Mouse (Mus musculus) midbrain, postnatal 0 days (tissue): ENCODE results near the gene Il12a. TPM values are rescaled to one million over a fixed set of nuclear protein-coding genes. Genes with fewer than 3 reads are reported as not detected.

Experiments
- ATAC-seq: fragments of 200-750 bp; cut with Nextera tagmentation; 2 replicates; pipeline ENCODE4 v1.8.0; 2017; ENCODE audit warnings: moderate number of reproducible peaks, mild to moderate bottlenecking, moderate TSS enrichment, moderate library complexity; ENCODE audit not compliant: low FRiP score
- DNase-seq: peaks from one replicate; pipeline ENCODE4 v3.0.0-alpha.2; 2015; ENCODE audit warnings: low spot score
- H3K27ac ChIP-seq: fragments of 300-500 bp; sonication (generic); 2 replicates; pipeline ENCODE4 v1.5.1; 2014; ENCODE audit warnings: low read depth, mild to moderate bottlenecking, low read length, mixed read lengths
- H3K27me3 ChIP-seq: fragments of 300-500 bp; sonication (generic); 2 replicates; pipeline ENCODE4 v1.6.1; 2014; ENCODE audit warnings: low read length, control low read depth, mixed read lengths; ENCODE audit not compliant: insufficient read depth
- H3K36me3 ChIP-seq: fragments of 300-500 bp; sonication (generic); 2 replicates; pipeline ENCODE4 v1.6.1; 2014; ENCODE audit warnings: low read length, control low read depth, mixed read lengths; ENCODE audit not compliant: insufficient read depth
- H3K4me1 ChIP-seq: fragments of 300-500 bp; sonication (generic); 2 replicates; pipeline ENCODE4 v1.6.1; 2014; ENCODE audit warnings: mild to moderate bottlenecking, control low read depth, antibody characterized with exemption, low read length, mixed read lengths; ENCODE audit not compliant: insufficient read depth
- H3K4me2 ChIP-seq: fragments of 300-500 bp; sonication (generic); 2 replicates; pipeline ENCODE4 v1.6.1; 2014; ENCODE audit warnings: low read depth, mild to moderate bottlenecking, low read length, mixed read lengths; ENCODE audit not compliant: poor library complexity, severe bottlenecking
- H3K4me3 ChIP-seq: fragments of 300-500 bp; sonication (generic); 2 replicates; pipeline ENCODE4 v1.5.1; 2014; ENCODE audit warnings: low read depth, mild to moderate bottlenecking, low read length, moderate library complexity
- H3K9ac ChIP-seq: fragments of 300-500 bp; sonication (generic); replicated peaks from 2 replicates; pipeline ENCODE4 v1.6.1; 2014; ENCODE audit warnings: mild to moderate bottlenecking, low read length, moderate library complexity, mixed read lengths; ENCODE audit not compliant: poor library complexity, severe bottlenecking
- H3K9me3 ChIP-seq: fragments of 300-500 bp; sonication (generic); 2 replicates; pipeline ENCODE4 v1.6.1; 2016; ENCODE audit warnings: low read length, control low read depth
- CTCF ChIP-seq: IDR thresholded peaks from 2 replicates; pipeline ENCODE4 v1.5.1; 2016; ENCODE audit warnings: antibody characterized with exemption, mild to moderate bottlenecking
- WGBS: fragments of 180-500 bp; shearing (Covaris S2); extraction: QIAGEN DNeasy Blood & Tissue Kit; methylation state at CpG from one replicate; pipeline ENCODE4 v1.1.7; 2014; 5-methylcytosine and 5-hydroxymethylcytosine counted together
- polyA plus RNA-seq: library from polyadenylated mRNA; unstranded; fragments of >200 nt; fragmentation: Nextera tagmentation; extraction: Ambion mirVana; gene quantifications from 2 replicates; pipeline ENCODE4 v1.2.1, GENCODE M21; 2015
- total RNA-seq: library from RNA; depleted of rRNA; stranded (reverse); fragments of >200 nt; gene quantifications from 2 replicates; pipeline ENCODE4 v1.2.3, GENCODE M21; 2014

Gene Il12a
- total and polyA plus RNA-seq, 2 experiments from 2014 or later, result not detected

GRCm38 (mm10) chr3:68696495-68697200, 6.2 kb downstream of the Il12a start:
- Histone ChIP-seq H3K9me3 (no peaks in the 10 kb centered on the region), H3K36me3 (no peaks in the 10 kb centered on the region), H3K4me3 (no peak overlapping the region), H3K27me3 (no peaks in the 10 kb centered on the region), H3K4me2 (no peak overlapping the region), H3K27ac (no peak overlapping the region), H3K9ac (no peak overlapping the region), H3K4me1 (no peaks in the 10 kb centered on the region)
- no peak for TF ChIP-seq CTCF
- no peak for ATAC-seq
- no peak for DNase-seq
- 89% methylated on average over 3 of the region's 3 CpGs for WGBS

- no peak overlapping the region for H3K27ac ChIP-seq
- TF ChIP-seq CTCF, result no peak
- H3K36me3 ChIP-seq, result no peaks in the 10 kb centered on the region
- WGBS, result 95% methylated on average over 3 of the region's 3 CpGs
- H3K9me3 ChIP-seq, result no peaks in the 10 kb centered on the region
- no peaks in the 10 kb centered on the region for H3K27me3 ChIP-seq
- no peaks in the 10 kb centered on the region for H3K4me1 ChIP-seq
- no peak for ATAC-seq
- no peak for DNase-seq
- no peak overlapping the region for H3K4me3 ChIP-seq
- no peak overlapping the region for H3K4me2 ChIP-seq
- no peak overlapping the region for H3K9ac ChIP-seq
Observed at GRCm38 (mm10) chr3:68698601-68699000, 8.2 kb downstream of the Il12a start.

GRCm38 (mm10) chr3:68700091-68700490, 9.6 kb downstream of the Il12a start:
- H3K27me3 ChIP-seq, result no peaks in the 10 kb centered on the region
- H3K4me3 ChIP-seq, result no peak overlapping the region
- TF ChIP-seq CTCF, result no peak
- H3K36me3 ChIP-seq, result no peaks in the 10 kb centered on the region
- no peak overlapping the region for H3K27ac ChIP-seq
- H3K9ac ChIP-seq, result no peak overlapping the region
- H3K4me2 ChIP-seq, result no peak overlapping the region
- no peaks in the 10 kb centered on the region for H3K9me3 ChIP-seq
- 86% methylated on average over 4 of the region's 4 CpGs for WGBS
- DNase-seq (no peak), ATAC-seq (no peak)
- H3K4me1 ChIP-seq, result no peaks in the 10 kb centered on the region

- Histone ChIP-seq H3K4me3 (no peak overlapping the region), H3K9ac (no peak overlapping the region), H3K4me2 (no peak overlapping the region), H3K27me3 (no peaks in the 10 kb centered on the region), H3K36me3 (no peaks in the 10 kb centered on the region), H3K4me1 (no peaks in the 10 kb centered on the region), H3K27ac (no peak overlapping the region), H3K9me3 (no peaks in the 10 kb centered on the region)
- ATAC-seq (no peak), DNase-seq (no peak)
- WGBS, result 90% methylated on average over 10 of the region's 10 CpGs
- TF ChIP-seq CTCF, result no peak
Observed at GRCm38 (mm10) chr3:68706307-68706706, 15.9 kb downstream of the Il12a start.

- Histone ChIP-seq H3K4me1 (no peaks in the 10 kb centered on the region), H3K27me3 (no peaks in the 10 kb centered on the region), H3K36me3 (no peaks in the 10 kb centered on the region), H3K9me3 (no peaks in the 10 kb centered on the region), H3K4me3 (no peak overlapping the region), H3K27ac (no peak overlapping the region), H3K9ac (no peak overlapping the region), H3K4me2 (no peak overlapping the region)
- ATAC-seq, result no peak
- peak; percentile 79 for TF ChIP-seq CTCF
- peak; percentile 77 for DNase-seq
- 48% methylated on average over 8 of the region's 8 CpGs for WGBS
Observed at GRCm38 (mm10) chr3:68708230-68708629, 17.8 kb downstream of the Il12a start.

- Histone ChIP-seq H3K9ac (no peak overlapping the region), H3K9me3 (no peaks in the 10 kb centered on the region), H3K4me3 (no peak overlapping the region), H3K36me3 (no peaks in the 10 kb centered on the region), H3K4me1 (no peaks in the 10 kb centered on the region), H3K27me3 (no peaks in the 10 kb centered on the region), H3K4me2 (no peak overlapping the region), H3K27ac (no peak overlapping the region)
- ATAC-seq (peak; percentile 69; the same call in 1 of the 2 replicates), DNase-seq (peak; percentile 50)
- TF ChIP-seq CTCF, result peak; percentile 76
- 50% methylated on average over 9 of the region's 9 CpGs for WGBS
Observed at GRCm38 (mm10) chr3:68709198-68709797, 18.9 kb downstream of the Il12a start.
